Mouse (Mus musculus): ENCODE data around the gene Rfx5. TPM values are rescaled to one million over a fixed set of nuclear protein-coding genes. Genes with fewer than 3 reads are reported as not detected.

The Rfx5 gene
- polyA plus RNA-seq (2015; fragmentation: Nextera tagmentation; extraction: Ambion mirVana), result 3.7 and 4.8 TPM in 2 replicates

GRCm38 (mm10) chr3:94953764-94954616 lies at the start of gene Rfx5:
TSS of gene Rfx5 (plus strand) at chr3:94954075.

DNA sequence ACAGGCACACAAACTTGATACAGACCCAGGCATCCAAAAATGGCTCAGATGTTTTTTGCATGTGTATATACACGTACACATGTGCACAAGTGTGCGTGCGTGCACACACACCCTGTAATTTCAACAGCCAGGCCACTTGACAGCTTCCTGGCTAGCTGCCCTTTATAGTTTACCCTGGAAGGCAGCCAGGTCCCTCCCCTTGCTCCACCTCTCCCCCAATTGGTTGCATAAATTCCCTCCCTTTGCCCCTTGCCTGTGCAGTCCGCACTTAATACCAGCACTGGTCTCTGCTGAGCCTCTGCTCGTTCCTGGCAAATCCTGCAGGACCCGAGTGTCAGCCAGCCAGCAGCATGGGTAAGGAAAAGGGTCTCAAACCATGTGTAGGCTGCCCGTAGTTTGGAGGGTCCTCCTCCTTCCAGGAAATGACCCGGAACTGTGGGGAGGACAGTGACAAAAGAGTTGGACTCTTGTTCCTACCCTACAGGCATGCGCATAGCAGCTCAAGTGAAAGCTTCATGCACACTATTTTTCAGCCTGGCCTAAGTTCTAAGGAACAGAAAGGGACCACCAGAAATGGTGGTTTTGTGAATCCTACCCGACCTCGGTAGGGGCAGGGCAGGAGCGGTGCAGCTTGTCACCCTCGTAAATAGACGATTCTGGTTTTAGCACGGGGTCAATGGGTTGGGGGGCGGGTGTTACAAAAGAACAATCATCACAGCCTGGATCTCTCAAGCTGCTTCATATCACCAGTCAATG lies 20.9 kb upstream of the Rfx5 start, which contains the start of gene Selenbp1:
Selenbp1 (plus strand) TSS at position 248 of the 756 bp plus-strand sequence.

GRCm38 (mm10) chr3:94974528-94975422 lies 20.9 kb downstream of the Rfx5 start, which contains the start of gene Pi4kb:
TSS of gene Pi4kb (plus strand) at chr3:94974731.

Small RNA genes lying within 50 kb of the gene (microRNA-seq; reads per million reads assigned to microRNA genes)
- gene Mir7013, result 0 to 0.20 reads per million in 2 experiments

Other genes with a start within 250 kb of the Rfx5 start
- 0.19 and 0.46 TPM in 2 replicates for gene Cgn, start 167.6 kb upstream of the Rfx5 start, polyA plus RNA-seq (2015; fragmentation: Nextera tagmentation; extraction: Ambion mirVana)
- 6.3 and 6.9 TPM in 2 replicates for gene Pogz, start 116.5 kb upstream of the Rfx5 start, polyA plus RNA-seq (2015; fragmentation: Nextera tagmentation; extraction: Ambion mirVana)
- 242 and 248 TPM in 2 replicates for gene Psmb4, start 67.1 kb upstream of the Rfx5 start, polyA plus RNA-seq (2015; fragmentation: Nextera tagmentation; extraction: Ambion mirVana)
- gene Selenbp1, start 21.0 kb upstream of the Rfx5 start, polyA plus RNA-seq (2015; fragmentation: Nextera tagmentation; extraction: Ambion mirVana), result 30.0 and 38.8 TPM in 2 replicates
- 15.8 TPM in 2 replicates for gene Pi4kb, start 20.7 kb downstream of the Rfx5 start, polyA plus RNA-seq (2015; fragmentation: Nextera tagmentation; extraction: Ambion mirVana)
- 8.7 and 8.9 TPM in 2 replicates for gene Zfp687, start 61.4 kb downstream of the Rfx5 start, polyA plus RNA-seq (2015; fragmentation: Nextera tagmentation; extraction: Ambion mirVana)
- 239 and 251 TPM in 2 replicates for gene Psmd4, start 88.5 kb downstream of the Rfx5 start, polyA plus RNA-seq (2015; fragmentation: Nextera tagmentation; extraction: Ambion mirVana)
- 11.1 and 11.3 TPM in 2 replicates for gene Pip5k1a, start 152.9 kb downstream of the Rfx5 start, polyA plus RNA-seq (2015; fragmentation: Nextera tagmentation; extraction: Ambion mirVana)
- gene Vps72, start 156.9 kb downstream of the Rfx5 start, polyA plus RNA-seq (2015; fragmentation: Nextera tagmentation; extraction: Ambion mirVana), result 70.5 and 72.7 TPM in 2 replicates
- 226 and 267 TPM in 2 replicates for gene Tmod4, start 170.4 kb downstream of the Rfx5 start, polyA plus RNA-seq (2015; fragmentation: Nextera tagmentation; extraction: Ambion mirVana)
- gene Scnm1, start 179.9 kb downstream of the Rfx5 start, polyA plus RNA-seq (2015; fragmentation: Nextera tagmentation; extraction: Ambion mirVana), result 61.6 and 62.7 TPM in 2 replicates
- 11.3 and 11.4 TPM in 2 replicates for gene Lysmd1, start 180.0 kb downstream of the Rfx5 start, polyA plus RNA-seq (2015; fragmentation: Nextera tagmentation; extraction: Ambion mirVana)
- gene Tnfaip8l2, start 188.3 kb downstream of the Rfx5 start, polyA plus RNA-seq (2015; fragmentation: Nextera tagmentation; extraction: Ambion mirVana), result 6.2 and 9.2 TPM in 2 replicates
- gene Sema6c, start 206.4 kb downstream of the Rfx5 start, polyA plus RNA-seq (2015; fragmentation: Nextera tagmentation; extraction: Ambion mirVana), result 13.3 and 17.6 TPM in 2 replicates